Mouse (Mus musculus): ENCODE results near the gene Pnrc2. TPM values are rescaled to one million over a fixed set of nuclear protein-coding genes. Genes with fewer than 3 reads are reported as not detected.

The Pnrc2 gene
- 180 and 185 TPM in 2 replicates for polyA plus RNA-seq (2015; fragmentation: Nextera tagmentation; extraction: Ambion mirVana)

GRCm38 (mm10) chr4:135873526-135874202, at the start of gene Pnrc2:
Gene Pnrc2, minus strand, starts transcription at chr4:135873850.
- Histone ChIP-seq H3K27me3 (no peaks in the 10 kb centered on the region), H3K4me1 (peaks cover 64% of the 10 kb centered on the region), H3K36me3 (ENCODE audit: poor library complexity, severe bottlenecking) (peaks cover 28% of the 10 kb centered on the region; the same call in 1 of the 2 replicates), H3K4me2 (peak within 1 kb of the TSS; percentile 84), H3K4me3 (peak within 1 kb of the TSS; percentile 79), H3K27ac (peak within 1 kb of the TSS; percentile 99), H3K9me3 (replicated peaks) (no peaks in the 10 kb centered on the region), H3K9ac (peak within 1 kb of the TSS; percentile 95)
- ATAC-seq = peak; percentile 96
- under 1% methylated on average over 57 of the region's 60 CpGs for WGBS

GRCm38 (mm10) chr4:135922190-135922589, 48.5 kb upstream of the Pnrc2 start:
- no peak overlapping the region for H3K27ac ChIP-seq
- H3K4me3 ChIP-seq = no peak overlapping the region
- no peaks in the 10 kb centered on the region for H3K27me3 ChIP-seq
- WGBS = 90% methylated on average over 1 of the region's 1 CpGs
- peaks cover 21% of the 10 kb centered on the region for H3K36me3 ChIP-seq (ENCODE audit: poor library complexity, severe bottlenecking)
- no peak overlapping the region for H3K9ac ChIP-seq
- no peak for ATAC-seq
- peak overlapping the region; percentile 88 for H3K4me2 ChIP-seq
- peaks cover 17% of the 10 kb centered on the region for H3K4me1 ChIP-seq
- H3K9me3 ChIP-seq (replicated peaks) = no peaks in the 10 kb centered on the region

- no peaks in the 10 kb centered on the region for H3K9me3 ChIP-seq (replicated peaks)
- no peaks in the 10 kb centered on the region for H3K27me3 ChIP-seq
- no peak overlapping the region for H3K27ac ChIP-seq
- peaks cover 21% of the 10 kb centered on the region for H3K36me3 ChIP-seq (ENCODE audit: poor library complexity, severe bottlenecking)
- 7% methylated on average over 26 of the region's 26 CpGs for WGBS
- ATAC-seq = 0 out of 2 replicates have a peak, but pooled peaks have one; percentile 5
- H3K4me3 ChIP-seq = peak overlapping the region; percentile 82
- H3K4me1 ChIP-seq = peaks cover 17% of the 10 kb centered on the region
- peak overlapping the region; percentile 78 for H3K9ac ChIP-seq
- H3K4me2 ChIP-seq = peak overlapping the region; percentile 88
These were observed 47.8 kb upstream of the Pnrc2 start for GRCm38 (mm10) chr4:135921257-135922120.

DNA sequence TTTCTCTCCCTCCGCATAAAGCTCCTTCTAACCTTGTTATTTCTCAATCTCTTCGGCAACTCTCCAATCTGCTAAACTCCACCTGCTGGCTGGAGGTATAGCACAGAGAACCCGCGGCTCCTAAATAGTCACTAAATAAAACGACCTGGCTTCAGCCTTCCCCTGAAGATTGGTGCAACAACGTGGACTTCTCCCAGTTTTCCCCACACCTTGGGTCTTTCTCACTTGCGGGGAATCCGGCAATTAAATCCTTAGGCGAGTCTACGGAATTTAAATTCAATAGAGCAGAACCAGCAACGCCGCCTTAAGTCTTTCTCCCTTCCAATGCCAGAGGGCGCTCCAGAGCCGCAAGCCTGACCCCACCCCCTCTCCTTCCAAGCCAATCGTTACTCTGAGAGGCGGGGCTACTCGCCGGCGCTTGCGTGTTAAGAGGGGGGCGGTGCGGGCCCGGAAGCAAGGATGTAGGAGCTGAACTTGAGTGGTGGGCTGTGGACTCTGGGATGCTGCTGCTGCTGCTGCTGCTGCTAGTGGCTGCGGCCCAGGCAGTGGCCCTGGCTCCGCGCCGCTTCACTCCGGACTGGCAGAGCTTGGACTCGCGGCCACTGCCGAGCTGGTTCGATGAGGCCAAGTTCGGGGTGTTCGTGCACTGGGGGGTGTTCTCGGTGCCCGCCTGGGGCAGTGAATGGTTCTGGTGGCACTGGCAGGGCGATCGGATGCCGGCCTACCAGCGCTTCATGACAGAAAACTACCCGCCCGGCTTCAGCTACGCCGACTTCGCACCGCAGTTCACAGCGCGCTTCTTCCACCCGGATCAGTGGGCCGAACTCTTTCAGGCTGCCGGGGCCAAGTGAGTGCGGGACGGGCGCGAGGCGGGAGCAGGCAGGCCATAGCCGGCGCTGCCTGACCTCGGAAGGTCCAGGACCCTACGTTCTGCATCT, 46.9 kb upstream of the Pnrc2 start, which contains the start of gene Fuca1:
TSS of gene Fuca1 (plus strand) at position 432 of the 938 bp plus-strand sequence.
- Histone ChIP-seq H3K9ac (peak within 1 kb of the TSS; percentile 78), H3K36me3 (ENCODE audit: poor library complexity, severe bottlenecking) (peaks cover 14% of the 10 kb centered on the region), H3K4me3 (peak within 1 kb of the TSS; percentile 82), H3K9me3 (replicated peaks) (no peaks in the 10 kb centered on the region), H3K4me1 (peaks cover 17% of the 10 kb centered on the region), H3K4me2 (peak within 1 kb of the TSS; percentile 88), H3K27ac (peak within 1 kb of the TSS; percentile 78), H3K27me3 (no peaks in the 10 kb centered on the region)
- 2% methylated on average over 60 of the region's 60 CpGs for WGBS
- ATAC-seq = peak; percentile 97

- H3K4me1 ChIP-seq = peaks cover 17% of the 10 kb centered on the region
- H3K9me3 ChIP-seq (replicated peaks) = no peaks in the 10 kb centered on the region
- WGBS = 95% methylated on average over 3 of the region's 3 CpGs
- peaks cover 6% of the 10 kb centered on the region for H3K36me3 ChIP-seq (ENCODE audit: poor library complexity, severe bottlenecking)
- no peaks in the 10 kb centered on the region for H3K27me3 ChIP-seq
- H3K4me3 ChIP-seq = no peak overlapping the region
- H3K27ac ChIP-seq = no peak overlapping the region
- no peak overlapping the region for H3K4me2 ChIP-seq
- H3K9ac ChIP-seq = no peak overlapping the region
- ATAC-seq = no peak
These were observed 45.6 kb upstream of the Pnrc2 start for GRCm38 (mm10) chr4:135919280-135919639.

DNA sequence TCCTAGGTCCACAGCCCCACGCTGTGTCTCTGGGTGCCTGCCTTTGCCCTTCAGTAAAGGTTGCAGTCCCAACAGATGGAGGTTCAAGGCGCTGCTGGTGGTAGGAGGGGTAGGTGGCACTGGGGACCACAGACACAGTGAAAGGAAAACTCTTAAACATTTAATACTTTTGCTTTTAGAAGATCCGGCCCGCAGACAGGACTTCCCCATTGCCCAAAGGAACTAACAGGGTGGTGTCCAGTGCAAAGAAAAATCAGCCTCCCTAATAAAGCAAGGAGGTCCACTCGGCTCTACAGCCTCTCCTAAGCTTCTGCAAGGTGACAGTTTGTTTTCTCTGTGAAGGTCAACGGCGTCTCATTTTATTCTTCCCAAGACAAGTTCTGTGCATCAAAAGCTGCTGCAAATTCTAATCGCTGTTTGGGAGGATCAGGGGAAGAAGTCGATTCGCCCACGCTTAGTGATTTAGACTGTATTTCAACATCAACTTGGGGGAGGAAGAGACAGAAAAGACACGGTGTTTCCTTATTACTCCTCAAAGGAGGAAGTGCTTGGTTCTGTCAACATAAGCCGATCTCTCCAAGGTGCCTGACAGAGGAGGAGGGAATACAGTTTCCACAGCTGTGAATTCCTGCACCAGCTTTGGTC, 45.1 kb upstream of the Pnrc2 start:
- Histone ChIP-seq H3K9me3 (replicated peaks) (no peaks in the 10 kb centered on the region), H3K27me3 (no peaks in the 10 kb centered on the region), H3K4me1 (peaks cover 17% of the 10 kb centered on the region), H3K9ac (no peak overlapping the region), H3K4me3 (no peak overlapping the region), H3K36me3 (ENCODE audit: poor library complexity, severe bottlenecking) (peaks cover 2% of the 10 kb centered on the region; the same call in 1 of the 2 replicates), H3K27ac (no peak overlapping the region), H3K4me2 (no peak overlapping the region)
- ATAC-seq = no peak
- 90% methylated on average over 13 of the region's 13 CpGs for WGBS

DNA sequence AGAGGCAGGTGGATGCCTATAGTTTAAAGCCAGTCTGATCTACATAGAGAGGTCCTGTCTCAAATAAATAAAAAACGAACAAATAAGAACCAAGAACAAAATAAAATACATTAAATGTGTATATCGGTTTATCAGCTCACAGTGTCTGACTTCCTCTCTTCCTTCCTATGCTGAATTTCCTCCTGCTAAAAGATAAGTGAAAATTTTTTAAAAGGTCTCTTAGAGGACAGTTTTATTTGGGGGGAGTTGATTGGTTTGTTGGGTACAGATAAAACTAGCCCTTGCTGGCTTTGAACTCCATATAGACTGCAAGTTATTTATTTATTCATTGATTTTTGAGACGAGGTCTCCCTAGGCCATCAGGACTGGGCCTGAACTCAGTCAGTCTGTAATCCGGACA, 39.8 kb upstream of the Pnrc2 start:
- 84% methylated on average over 4 of the region's 4 CpGs for WGBS
- H3K27ac ChIP-seq = peak overlapping the region; percentile 54
- no peaks in the 10 kb centered on the region for H3K36me3 ChIP-seq (ENCODE audit: poor library complexity, severe bottlenecking)
- H3K9me3 ChIP-seq (replicated peaks) = no peaks in the 10 kb centered on the region
- no peak overlapping the region for H3K9ac ChIP-seq
- H3K27me3 ChIP-seq = no peaks in the 10 kb centered on the region
- ATAC-seq = no peak
- H3K4me1 ChIP-seq = 0 out of 2 replicates have a peak, but pooled peaks cover 7% of the 10 kb centered on the region
- H3K4me2 ChIP-seq = no peak overlapping the region
- H3K4me3 ChIP-seq = no peak overlapping the region

GRCm38 (mm10) chr4:135912835-135913234, 39.2 kb upstream of the Pnrc2 start:
- Histone ChIP-seq H3K36me3 (ENCODE audit: poor library complexity, severe bottlenecking) (no peaks in the 10 kb centered on the region), H3K27ac (peak overlapping the region; percentile 54), H3K4me2 (no peak overlapping the region), H3K9ac (no peak overlapping the region), H3K9me3 (replicated peaks) (no peaks in the 10 kb centered on the region), H3K4me3 (no peak overlapping the region), H3K27me3 (no peaks in the 10 kb centered on the region), H3K4me1 (0 out of 2 replicates have a peak, but pooled peaks cover 7% of the 10 kb centered on the region)
- WGBS = 60% methylated on average over 3 of the region's 3 CpGs
- ATAC-seq = peak; percentile 69

DNA sequence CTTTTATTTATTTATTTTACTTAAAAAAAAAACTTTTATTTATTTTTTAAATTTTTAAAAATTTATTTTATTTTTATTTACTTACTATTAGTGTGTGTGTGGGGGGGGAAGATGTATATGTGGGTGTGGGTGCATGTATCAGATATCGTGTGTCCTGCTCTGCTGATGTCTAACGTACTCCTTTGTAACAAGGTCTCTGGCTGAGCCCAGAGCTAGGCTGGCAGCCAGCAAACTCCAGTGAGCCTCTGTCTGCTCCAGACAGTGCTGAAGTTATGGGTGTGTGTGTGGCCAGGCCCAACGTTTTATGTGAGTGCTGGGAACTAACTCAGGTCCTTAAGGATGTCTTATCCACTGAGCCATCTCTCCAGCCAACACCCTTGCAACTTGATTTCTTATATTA, 38.5 kb upstream of the Pnrc2 start:
- no peaks in the 10 kb centered on the region for H3K27me3 ChIP-seq
- no peak overlapping the region for H3K4me3 ChIP-seq
- H3K36me3 ChIP-seq (ENCODE audit: poor library complexity, severe bottlenecking) = no peaks in the 10 kb centered on the region
- 61% methylated on average over 3 of the region's 3 CpGs for WGBS
- no peaks in the 10 kb centered on the region for H3K9me3 ChIP-seq (replicated peaks)
- ATAC-seq = no peak
- H3K4me1 ChIP-seq = 0 out of 2 replicates have a peak, but pooled peaks cover 7% of the 10 kb centered on the region
- no peak overlapping the region for H3K9ac ChIP-seq
- no peak overlapping the region for H3K27ac ChIP-seq
- no peak overlapping the region for H3K4me2 ChIP-seq

DNA sequence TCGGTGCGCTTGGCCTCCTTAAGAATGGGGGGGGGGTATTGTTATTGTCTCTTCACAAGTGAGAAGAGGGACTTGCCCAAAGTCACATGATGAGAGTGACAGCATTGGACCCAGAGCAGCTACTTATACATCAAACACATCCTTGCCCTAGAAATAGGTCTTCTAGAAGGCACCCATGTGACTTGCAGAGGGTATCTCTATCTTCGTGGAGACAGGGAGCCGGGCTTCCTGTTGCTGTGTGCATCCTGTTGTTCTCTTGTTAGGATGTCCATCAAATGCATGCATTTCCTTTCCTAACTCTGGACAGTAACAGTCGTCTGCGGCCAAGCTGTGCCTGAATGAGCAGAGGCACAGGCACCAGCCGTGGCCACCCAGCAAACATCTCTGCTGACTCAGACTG, 37.9 kb upstream of the Pnrc2 start:
- H3K4me1 ChIP-seq = 0 out of 2 replicates have a peak, but pooled peaks cover 7% of the 10 kb centered on the region
- H3K4me3 ChIP-seq = no peak overlapping the region
- no peak overlapping the region for H3K9ac ChIP-seq
- no peak overlapping the region for H3K27ac ChIP-seq
- H3K4me2 ChIP-seq = no peak overlapping the region
- no peak for ATAC-seq
- no peaks in the 10 kb centered on the region for H3K36me3 ChIP-seq (ENCODE audit: poor library complexity, severe bottlenecking)
- H3K9me3 ChIP-seq (replicated peaks) = no peaks in the 10 kb centered on the region
- no peaks in the 10 kb centered on the region for H3K27me3 ChIP-seq
- WGBS = 68% methylated on average over 7 of the region's 7 CpGs
